Mouse (Mus musculus) liver, embryonic 13.5 days (tissue): ENCODE results near the gene Disc1. TPM values are rescaled to one million over a fixed set of nuclear protein-coding genes. Genes with fewer than 3 reads are reported as not detected.
A peak's percentile ranks its signal among the peaks of the same experiment; 100 is the strongest.

Experiments
- ATAC-seq: fragments of 200-750 bp; cut with Nextera tagmentation; 2 replicates; pipeline ENCODE4 v1.8.0; 2017; ENCODE audit warnings: low read depth, mild to moderate bottlenecking, moderate number of reproducible peaks, moderate library complexity
- DNase-seq: peaks from one replicate; pipeline ENCODE4 v3.0.0; 2022
- H3K27ac ChIP-seq: fragments of 300-500 bp; sonication (generic); 2 replicates; pipeline ENCODE4 v1.5.1; 2015; ENCODE audit warnings: moderate library complexity, mild to moderate bottlenecking, inconsistent platforms
- H3K27me3 ChIP-seq: fragments of 300-500 bp; sonication (generic); 2 replicates; pipeline ENCODE4 v1.6.1; 2015; ENCODE audit warnings: mild to moderate bottlenecking, inconsistent platforms
- H3K36me3 ChIP-seq: fragments of 300-500 bp; sonication (generic); 2 replicates; pipeline ENCODE4 v1.6.1; 2015; ENCODE audit warnings: mild to moderate bottlenecking, inconsistent platforms
- H3K4me1 ChIP-seq: fragments of 300-500 bp; sonication (generic); replicated peaks from 2 replicates; pipeline ENCODE4 v1.6.1; 2015; ENCODE audit warnings: inconsistent platforms
- H3K4me2 ChIP-seq: fragments of 300-500 bp; sonication (generic); 2 replicates; pipeline ENCODE4 v1.6.1; 2015; ENCODE audit warnings: inconsistent platforms, mild to moderate bottlenecking, moderate library complexity
- H3K4me3 ChIP-seq: fragments of 300-500 bp; sonication (generic); replicated peaks from 2 replicates; pipeline ENCODE4 v1.5.1; 2015; ENCODE audit warnings: mild to moderate bottlenecking, inconsistent platforms
- H3K9ac ChIP-seq: fragments of 300-500 bp; sonication (generic); 2 replicates; pipeline ENCODE4 v1.6.1; 2015; ENCODE audit warnings: mild to moderate bottlenecking, inconsistent platforms
- H3K9me3 ChIP-seq: fragments of 300-500 bp; sonication (generic); replicated peaks from 2 replicates; pipeline ENCODE4 v1.6.1; 2016; ENCODE audit warnings: inconsistent platforms
- WGBS: fragments of 180-500 bp; shearing (Covaris S2); methylation state at CpG from one replicate; pipeline ENCODE4 v1.1.7; 2015; ENCODE audit not compliant: insufficient replicate concordance; 5-methylcytosine and 5-hydroxymethylcytosine counted together
- polyA plus RNA-seq: library from polyadenylated mRNA; unstranded; fragments of >200 nt; fragmentation: Nextera tagmentation; extraction: Ambion mirVana; gene quantifications from 2 replicates; pipeline ENCODE4 v1.2.1, GENCODE M21; 2015

Gene Disc1
- polyA plus RNA-seq, 1 experiment from 2014 or later, result 0.33 TPM

GRCm38 (mm10) chr8:125253505-125254180, 199.6 kb downstream of the Disc1 start:
- no peaks in the 10 kb centered on the region for H3K27me3 ChIP-seq
- no peaks in the 10 kb centered on the region for H3K4me1 ChIP-seq
- H3K9ac ChIP-seq, result no peak overlapping the region
- peak overlapping the region; percentile 45 for H3K4me2 ChIP-seq
- no peak for ATAC-seq
- peak overlapping the region; percentile 24; the same call in 1 of the 2 replicates for H3K4me3 ChIP-seq
- H3K9me3 ChIP-seq, result no peaks in the 10 kb centered on the region
- H3K36me3 ChIP-seq, result no peaks in the 10 kb centered on the region
- H3K27ac ChIP-seq, result no peak overlapping the region
- 44% methylated on average over 10 of the region's 10 CpGs for WGBS
- peak; percentile 4 for DNase-seq

- Histone ChIP-seq H3K4me3 (peak overlapping the region; percentile 24; the same call in 1 of the 2 replicates), H3K9ac (no peak overlapping the region), H3K27me3 (no peaks in the 10 kb centered on the region), H3K36me3 (no peaks in the 10 kb centered on the region), H3K9me3 (no peaks in the 10 kb centered on the region), H3K4me1 (no peaks in the 10 kb centered on the region), H3K4me2 (peak overlapping the region; percentile 45), H3K27ac (no peak overlapping the region)
- peak; percentile 9 for DNase-seq
- ATAC-seq, result no peak
- WGBS, result 35% methylated on average over 23 of the region's 23 CpGs
These were observed 200.4 kb downstream of the Disc1 start for GRCm38 (mm10) chr8:125254188-125255005.

- no peaks in the 10 kb centered on the region for H3K9me3 ChIP-seq
- 56% methylated on average over 11 of the region's 11 CpGs for WGBS
- H3K27ac ChIP-seq, result no peak overlapping the region
- no peak overlapping the region for H3K4me2 ChIP-seq
- no peak overlapping the region for H3K4me3 ChIP-seq
- no peak for ATAC-seq
- H3K4me1 ChIP-seq, result no peaks in the 10 kb centered on the region
- no peaks in the 10 kb centered on the region for H3K36me3 ChIP-seq
- no peak for DNase-seq
- no peak overlapping the region for H3K9ac ChIP-seq
- H3K27me3 ChIP-seq, result no peaks in the 10 kb centered on the region
These were observed 201.2 kb downstream of the Disc1 start for GRCm38 (mm10) chr8:125255006-125255685.

- Histone ChIP-seq H3K4me3 (no peak overlapping the region), H3K27me3 (no peaks in the 10 kb centered on the region), H3K9ac (no peak overlapping the region), H3K27ac (no peak overlapping the region), H3K4me1 (no peaks in the 10 kb centered on the region), H3K9me3 (no peaks in the 10 kb centered on the region), H3K36me3 (no peaks in the 10 kb centered on the region), H3K4me2 (no peak overlapping the region)
- 65% methylated on average over 2 of the region's 2 CpGs for WGBS
- no peak for ATAC-seq
- DNase-seq, result no peak
These were observed 203.7 kb downstream of the Disc1 start for GRCm38 (mm10) chr8:125257660-125258059.

- Histone ChIP-seq H3K27ac (no peak overlapping the region), H3K36me3 (no peaks in the 10 kb centered on the region), H3K9ac (no peak overlapping the region), H3K4me3 (no peak overlapping the region), H3K4me2 (no peak overlapping the region), H3K9me3 (no peaks in the 10 kb centered on the region), H3K4me1 (no peaks in the 10 kb centered on the region), H3K27me3 (no peaks in the 10 kb centered on the region)
- no peak for DNase-seq
- no peak for ATAC-seq
- 71% methylated on average over 8 of the region's 8 CpGs for WGBS
These were observed 205.0 kb downstream of the Disc1 start for GRCm38 (mm10) chr8:125258806-125259500.

GRCm38 (mm10) chr8:125268181-125268705, 214.2 kb downstream of the Disc1 start:
- WGBS, result 64% methylated on average over 6 of the region's 6 CpGs
- ATAC-seq, result no peak
- Histone ChIP-seq H3K9me3 (no peaks in the 10 kb centered on the region), H3K27me3 (no peaks in the 10 kb centered on the region), H3K4me3 (no peak overlapping the region), H3K9ac (no peak overlapping the region), H3K27ac (no peak overlapping the region), H3K4me1 (no peaks in the 10 kb centered on the region), H3K36me3 (no peaks in the 10 kb centered on the region), H3K4me2 (no peak overlapping the region)
- DNase-seq, result no peak

GRCm38 (mm10) chr8:125270292-125270691, 216.3 kb downstream of the Disc1 start:
- ATAC-seq, result no peak
- H3K27me3 ChIP-seq, result no peaks in the 10 kb centered on the region
- 41% methylated on average over 7 of the region's 7 CpGs for WGBS
- no peak overlapping the region for H3K27ac ChIP-seq
- no peak overlapping the region for H3K4me2 ChIP-seq
- no peaks in the 10 kb centered on the region for H3K4me1 ChIP-seq
- no peaks in the 10 kb centered on the region for H3K9me3 ChIP-seq
- no peaks in the 10 kb centered on the region for H3K36me3 ChIP-seq
- DNase-seq, result no peak
- H3K4me3 ChIP-seq, result no peak overlapping the region
- no peak overlapping the region for H3K9ac ChIP-seq

GRCm38 (mm10) chr8:125271357-125271756, 217.4 kb downstream of the Disc1 start:
- Histone ChIP-seq H3K4me1 (no peaks in the 10 kb centered on the region), H3K9ac (no peak overlapping the region), H3K9me3 (no peaks in the 10 kb centered on the region), H3K27ac (no peak overlapping the region), H3K4me3 (no peak overlapping the region), H3K4me2 (no peak overlapping the region), H3K36me3 (no peaks in the 10 kb centered on the region), H3K27me3 (no peaks in the 10 kb centered on the region)
- 51% methylated on average over 5 of the region's 5 CpGs for WGBS
- DNase-seq, result no peak
- no peak for ATAC-seq

- no peak overlapping the region for H3K4me2 ChIP-seq
- no peaks in the 10 kb centered on the region for H3K36me3 ChIP-seq
- DNase-seq (no peak), ATAC-seq (no peak)
- H3K27ac ChIP-seq, result no peak overlapping the region
- H3K9me3 ChIP-seq, result no peaks in the 10 kb centered on the region
- no peaks in the 10 kb centered on the region for H3K4me1 ChIP-seq
- 39% methylated on average over 13 of the region's 13 CpGs for WGBS
- H3K27me3 ChIP-seq, result 0 out of 2 replicates have a peak, but pooled peaks cover 3% of the 10 kb centered on the region
- H3K9ac ChIP-seq, result no peak overlapping the region
- H3K4me3 ChIP-seq, result no peak overlapping the region
These were observed 218.3 kb downstream of the Disc1 start for GRCm38 (mm10) chr8:125272089-125272866.

GRCm38 (mm10) chr8:125277071-125277682, 223.2 kb downstream of the Disc1 start:
- Histone ChIP-seq H3K9me3 (no peaks in the 10 kb centered on the region), H3K4me3 (no peak overlapping the region), H3K9ac (no peak overlapping the region), H3K4me2 (no peak overlapping the region), H3K27me3 (0 out of 2 replicates have a peak, but pooled peaks cover 3% of the 10 kb centered on the region), H3K36me3 (no peaks in the 10 kb centered on the region), H3K27ac (no peak overlapping the region), H3K4me1 (no peaks in the 10 kb centered on the region)
- WGBS, result 47% methylated on average over 11 of the region's 11 CpGs
- no peak for ATAC-seq
- DNase-seq, result no peak
